Mouse (Mus musculus) hindbrain, postnatal 0 days (tissue): Measurements from ENCODE around the gene Clk2. TPM values are rescaled to one million over a fixed set of nuclear protein-coding genes. Genes with fewer than 3 reads are reported as not detected.
A peak's percentile ranks its signal among the peaks of the same experiment; 100 is the strongest.

ENCODE experiments used
- ATAC-seq: fragments of 200-750 bp; cut with Nextera tagmentation; 2 replicates; pipeline ENCODE4 v1.8.0; 2017; ENCODE audit warnings: mild to moderate bottlenecking, moderate TSS enrichment, moderate library complexity
- DNase-seq: peaks from one replicate; pipeline ENCODE4 v3.0.0-alpha.2; 2015; ENCODE audit warnings: low spot score
- H3K27ac ChIP-seq: fragments of 300-500 bp; sonication (generic); 2 replicates; pipeline ENCODE4 v1.5.1; 2014; ENCODE audit warnings: mild to moderate bottlenecking
- H3K27me3 ChIP-seq: fragments of 300-500 bp; sonication (generic); 2 replicates; pipeline ENCODE4 v1.6.1; 2014; ENCODE audit warnings: low read length, mixed read lengths; ENCODE audit not compliant: insufficient read depth
- H3K36me3 ChIP-seq: fragments of 300-500 bp; sonication (generic); 2 replicates; pipeline ENCODE4 v1.6.1; 2014; ENCODE audit warnings: low read length, mixed read lengths; ENCODE audit not compliant: insufficient read depth
- H3K4me1 ChIP-seq: fragments of 300-500 bp; sonication (generic); 2 replicates; pipeline ENCODE4 v1.6.1; 2014; ENCODE audit warnings: antibody characterized with exemption, low read length, mixed read lengths; ENCODE audit not compliant: insufficient read depth
- H3K4me2 ChIP-seq: fragments of 300-500 bp; sonication (generic); 2 replicates; pipeline ENCODE4 v1.6.1; 2014; ENCODE audit warnings: low read depth, mild to moderate bottlenecking, low read length, moderate library complexity, mixed read lengths
- H3K4me3 ChIP-seq: fragments of 300-500 bp; sonication (generic); 2 replicates; pipeline ENCODE4 v1.5.1; 2014; ENCODE audit warnings: low read length
- H3K9ac ChIP-seq: fragments of 300-500 bp; sonication (generic); replicated peaks from 2 replicates; pipeline ENCODE4 v1.6.1; 2014; ENCODE audit warnings: mild to moderate bottlenecking, low read length, moderate library complexity, mixed read lengths
- H3K9me3 ChIP-seq: fragments of 300-500 bp; sonication (generic); 2 replicates; pipeline ENCODE4 v1.6.1; 2016; ENCODE audit warnings: low read length, mixed read lengths
- CTCF ChIP-seq: IDR thresholded peaks from 2 replicates; pipeline ENCODE4 v1.5.1; 2016; ENCODE audit warnings: antibody characterized with exemption, control low read depth, low read depth
- WGBS: fragments of 180-500 bp; shearing (Covaris S2); extraction: QIAGEN DNeasy Blood & Tissue Kit; methylation state at CpG from one replicate; pipeline ENCODE4 v1.1.7; 2014; 5-methylcytosine and 5-hydroxymethylcytosine counted together
- polyA plus RNA-seq: library from polyadenylated mRNA; unstranded; fragments of >200 nt; fragmentation: Nextera tagmentation; extraction: Ambion mirVana; gene quantifications from 2 replicates; pipeline ENCODE4 v1.2.1, GENCODE M21; 2015
- total RNA-seq: library from RNA; depleted of rRNA; stranded (reverse); fragments of >200 nt; gene quantifications from 2 replicates; pipeline ENCODE4 v1.2.3, GENCODE M21; 2014

Gene Clk2
- total and polyA plus RNA-seq, 2 experiments from 2014 or later = 13.3 to 43.1 TPM

- Histone ChIP-seq H3K9ac (peak overlapping the region; percentile 89), H3K9me3 (no peaks in the 10 kb centered on the region), H3K4me3 (peak overlapping the region; percentile 94), H3K27ac (peak overlapping the region; percentile 95), H3K27me3 (no peaks in the 10 kb centered on the region), H3K4me2 (peak overlapping the region; percentile 76), H3K4me1 (peaks cover 11% of the 10 kb centered on the region), H3K36me3 (peaks cover 30% of the 10 kb centered on the region)
- DNase-seq (no peak), ATAC-seq (no peak)
- TF ChIP-seq CTCF = no peak
- WGBS = 30% methylated on average over 12 of the region's 12 CpGs
These were observed 774 bp downstream of the Clk2 start for GRCm38 (mm10) chr3:89165268-89165870.

- WGBS = 94% methylated on average over 19 of the region's 19 CpGs
- Histone ChIP-seq H3K27ac (no peak overlapping the region), H3K4me3 (no peak overlapping the region), H3K4me2 (no peak overlapping the region), H3K9me3 (no peaks in the 10 kb centered on the region), H3K9ac (no peak overlapping the region), H3K27me3 (no peaks in the 10 kb centered on the region), H3K36me3 (peaks cover 36% of the 10 kb centered on the region), H3K4me1 (peaks cover 11% of the 10 kb centered on the region; the same call in 1 of the 2 replicates)
- DNase-seq (no peak), ATAC-seq (no peak)
- TF ChIP-seq CTCF = no peak
These were observed 2.4 kb downstream of the Clk2 start for GRCm38 (mm10) chr3:89166945-89167344.

GRCm38 (mm10) chr3:89174844-89175243 lies 10.2 kb downstream of the Clk2 start:
- 94% methylated on average over 11 of the region's 11 CpGs for WGBS
- no peak for ATAC-seq

GRCm38 (mm10) chr3:89175544-89175943 lies 10.9 kb downstream of the Clk2 start:
- WGBS = 92% methylated on average over 10 of the region's 10 CpGs
- ATAC-seq = no peak

More at GRCm38 (mm10) chr3:89174844-89175243, 10.2 kb downstream of the Clk2 start:
- H3K27ac ChIP-seq = no peak overlapping the region
- H3K27me3 ChIP-seq = no peaks in the 10 kb centered on the region
- H3K36me3 ChIP-seq = peaks cover 58% of the 10 kb centered on the region
- peaks cover 9% of the 10 kb centered on the region for H3K4me1 ChIP-seq
- DNase-seq = no peak
- no peak for TF ChIP-seq CTCF
- H3K9me3 ChIP-seq = no peaks in the 10 kb centered on the region
- no peak overlapping the region for H3K4me2 ChIP-seq
- H3K9ac ChIP-seq = no peak overlapping the region
- no peak overlapping the region for H3K4me3 ChIP-seq

GRCm38 (mm10) chr3:89176421-89176820 lies 11.8 kb downstream of the Clk2 start:
- TF ChIP-seq CTCF = no peak
- 77% methylated on average over 7 of the region's 7 CpGs for WGBS
- DNase-seq = no peak
- no peaks in the 10 kb centered on the region for H3K27me3 ChIP-seq
- peaks cover 9% of the 10 kb centered on the region for H3K4me1 ChIP-seq
- H3K27ac ChIP-seq = no peak overlapping the region
- H3K4me3 ChIP-seq = no peak overlapping the region
- no peak overlapping the region for H3K9ac ChIP-seq
- no peaks in the 10 kb centered on the region for H3K9me3 ChIP-seq
- no peak for ATAC-seq
- no peak overlapping the region for H3K4me2 ChIP-seq
- peaks cover 57% of the 10 kb centered on the region for H3K36me3 ChIP-seq

More at GRCm38 (mm10) chr3:89175544-89175943, 10.9 kb downstream of the Clk2 start:
- DNase-seq = no peak
- Histone ChIP-seq H3K9me3 (no peaks in the 10 kb centered on the region), H3K27ac (no peak overlapping the region), H3K4me3 (no peak overlapping the region), H3K4me2 (no peak overlapping the region), H3K9ac (no peak overlapping the region), H3K27me3 (no peaks in the 10 kb centered on the region), H3K36me3 (peaks cover 56% of the 10 kb centered on the region), H3K4me1 (peaks cover 9% of the 10 kb centered on the region)
- TF ChIP-seq CTCF = no peak

GRCm38 (mm10) chr3:89177242-89178106 lies 12.9 kb downstream of the Clk2 start, which contains the start of gene Scamp3:
Gene Scamp3 (plus strand): TSS chr3:89177473.
- ATAC-seq (peak; percentile 96), DNase-seq (peak; percentile 97)
- H3K27me3 ChIP-seq = no peaks in the 10 kb centered on the region
- H3K4me2 ChIP-seq = peak within 1 kb of the TSS; percentile 98
- no peak for TF ChIP-seq CTCF
- H3K36me3 ChIP-seq = peaks cover 65% of the 10 kb centered on the region
- no peaks in the 10 kb centered on the region for H3K9me3 ChIP-seq
- H3K27ac ChIP-seq = peak within 1 kb of the TSS; percentile 78
- H3K4me3 ChIP-seq = peak within 1 kb of the TSS; percentile 71
- peaks cover 9% of the 10 kb centered on the region for H3K4me1 ChIP-seq
- WGBS = under 1% methylated on average over 43 of the region's 43 CpGs
- peak within 1 kb of the TSS; percentile 71 for H3K9ac ChIP-seq

GRCm38 (mm10) chr3:89178107-89178385 lies 13.5 kb downstream of the Clk2 start:
- no peaks in the 10 kb centered on the region for H3K27me3 ChIP-seq
- peak overlapping the region; percentile 71 for H3K9ac ChIP-seq
- no peak for TF ChIP-seq CTCF
- peaks cover 60% of the 10 kb centered on the region for H3K36me3 ChIP-seq
- H3K4me1 ChIP-seq = peaks cover 9% of the 10 kb centered on the region
- no peaks in the 10 kb centered on the region for H3K9me3 ChIP-seq
- peak overlapping the region; percentile 71 for H3K4me3 ChIP-seq
- peak overlapping the region; percentile 78 for H3K27ac ChIP-seq
- no peak for DNase-seq
- no peak for ATAC-seq
- peak overlapping the region; percentile 98 for H3K4me2 ChIP-seq
- 9% methylated on average over 6 of the region's 6 CpGs for WGBS
